Mouse (Mus musculus): ENCODE results near the gene Pacsin1.

Pacsin1 gene

DNA sequence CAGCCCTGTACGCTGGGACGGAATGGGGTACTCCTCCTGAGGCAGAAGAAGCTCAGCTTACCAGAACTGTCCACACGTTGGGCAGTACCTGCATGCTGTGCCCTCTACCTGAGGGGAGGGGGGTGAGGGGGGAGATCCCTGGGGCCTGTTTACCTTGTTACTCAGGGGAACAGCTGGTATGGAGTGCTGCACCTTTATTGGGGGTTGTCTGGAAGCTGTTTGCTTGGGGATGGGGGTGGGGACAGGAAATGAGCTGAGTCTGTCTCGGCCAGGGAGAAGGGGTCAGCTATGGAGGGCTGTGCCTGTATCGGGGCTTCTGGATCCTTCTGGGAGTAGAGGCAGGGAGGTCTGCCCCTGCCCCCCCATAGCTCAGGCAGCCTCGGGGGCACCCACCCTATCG, 71.2 kb downstream of the Pacsin1 start:
- DNase-seq = no peak

DNA sequence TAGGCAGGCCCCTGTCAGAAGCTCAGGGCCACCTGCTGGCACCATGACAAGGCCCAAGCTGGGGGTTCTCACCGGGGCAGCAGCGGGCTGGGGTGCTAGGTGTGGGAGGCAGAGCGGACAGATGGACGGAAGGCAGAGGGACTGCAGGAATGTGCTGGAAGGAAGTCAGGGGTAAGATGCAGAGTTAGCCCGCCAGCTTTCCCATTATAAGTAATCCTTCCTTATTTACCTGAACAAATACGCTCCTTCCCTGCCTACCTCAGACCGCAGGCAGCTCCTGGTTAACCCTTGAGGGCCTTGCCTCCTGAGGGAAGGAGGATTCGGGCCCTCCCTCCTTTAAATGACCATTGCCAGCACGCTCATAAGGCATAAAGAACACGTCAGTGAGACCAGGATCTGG, 73.5 kb downstream of the Pacsin1 start, which contains the start of gene Spdef:
TSS of gene Spdef (minus strand) at position 186 of the 400 bp plus-strand sequence.
- DNase-seq = no peak

DNA sequence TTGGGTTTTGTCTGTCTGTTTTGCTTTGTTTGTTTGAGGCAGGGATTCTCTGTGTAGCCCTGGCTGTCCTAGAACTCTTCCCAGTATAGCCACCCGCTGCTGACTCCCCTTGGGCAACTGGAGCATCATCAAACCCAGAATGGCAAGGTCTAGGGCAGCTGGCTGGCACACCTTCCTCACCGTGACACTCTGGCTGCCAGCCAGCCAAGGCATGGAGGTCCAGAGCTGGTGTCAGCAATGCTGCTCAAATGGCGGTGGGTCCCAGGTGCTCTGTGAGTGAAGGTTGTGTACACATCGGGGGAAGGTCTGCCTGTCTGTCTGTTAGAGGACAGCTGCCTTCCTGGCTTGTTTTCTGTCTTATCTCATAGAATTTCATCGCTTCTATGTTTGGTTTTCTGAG, 76.8 kb downstream of the Pacsin1 start:
- no peak for DNase-seq

GRCm38 (mm10) chr17:27732694-27733093, 77.4 kb downstream of the Pacsin1 start:
- no peak for DNase-seq

- DNase-seq = no peak
Observed at GRCm38 (mm10) chr17:27734344-27735073, 79.2 kb downstream of the Pacsin1 start.

DNA sequence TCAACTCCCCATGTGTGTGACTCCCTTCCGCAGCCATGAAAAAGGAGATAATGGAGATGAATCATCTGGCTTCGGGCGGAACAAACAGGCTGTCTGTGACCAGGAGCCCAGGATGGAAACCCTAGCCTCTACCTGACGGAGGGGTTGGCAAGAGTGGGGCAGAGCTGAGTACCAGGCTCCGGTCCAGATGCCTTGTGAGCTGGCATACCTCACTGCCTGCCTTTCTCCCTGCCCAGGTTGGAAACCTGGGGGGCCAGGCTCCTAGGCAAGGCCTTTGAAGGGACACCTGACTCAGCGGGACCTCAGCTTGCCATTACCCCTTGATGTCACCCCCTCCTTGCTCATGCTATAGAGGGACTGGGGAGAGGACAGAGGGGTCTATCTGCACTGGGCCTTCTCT, 85.7 kb downstream of the Pacsin1 start:
- peak; percentile 70 for DNase-seq

DNA sequence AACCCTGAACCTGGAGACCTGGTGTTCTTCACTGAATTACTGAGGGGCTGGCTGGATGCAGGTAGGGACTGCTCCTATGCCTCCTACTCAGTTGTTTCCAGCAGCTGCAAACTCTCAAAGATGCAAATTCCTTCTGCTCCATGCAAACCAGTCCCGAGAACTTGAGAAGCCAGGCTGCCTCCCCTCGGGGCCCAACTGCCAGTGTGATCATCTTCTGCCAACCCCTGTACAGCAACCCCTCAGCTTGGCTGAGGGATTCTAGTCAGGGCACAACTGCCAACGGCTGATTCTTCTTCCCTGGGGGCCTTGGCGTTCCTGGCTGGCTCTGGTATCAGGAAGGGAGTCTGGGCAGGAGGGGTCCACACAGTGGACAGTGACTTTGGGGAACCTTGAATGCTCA, 91.1 kb downstream of the Pacsin1 start:
- DNase-seq = no peak

- DNase-seq = no peak
Observed at GRCm38 (mm10) chr17:27748123-27748522, 92.8 kb downstream of the Pacsin1 start.

GRCm38 (mm10) chr17:27750451-27750942, 95.2 kb downstream of the Pacsin1 start:
- no peak for DNase-seq

- peak; percentile 72 for DNase-seq
Observed at GRCm38 (mm10) chr17:27751314-27752202, 96.2 kb downstream of the Pacsin1 start.

DNA sequence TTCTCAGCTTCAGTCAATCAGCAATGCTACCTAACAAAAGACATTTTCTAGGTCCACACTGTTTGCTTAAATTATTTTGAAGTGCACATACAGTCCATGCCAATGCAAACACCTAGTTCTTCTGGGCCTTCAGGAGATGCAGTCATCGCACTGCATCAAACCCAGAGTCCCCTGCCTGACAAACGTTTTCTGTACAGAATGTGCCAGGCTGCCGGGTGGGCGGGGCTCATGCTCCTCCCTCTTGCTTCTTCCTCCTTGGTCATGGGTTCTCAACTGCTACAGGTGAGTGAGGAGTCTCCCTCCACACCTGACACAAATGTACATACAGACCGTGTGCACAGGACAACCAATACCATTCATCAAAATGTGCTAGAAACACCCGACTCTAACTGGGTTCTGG, 104.9 kb downstream of the Pacsin1 start:
- no peak for DNase-seq

Data from cerebellum, adult 9-11 months (tissue).